Mouse (Mus musculus): ENCODE measurements around the gene Prdm11. TPM values are rescaled to one million over a fixed set of nuclear protein-coding genes. Genes with fewer than 3 reads are reported as not detected.
A peak's percentile ranks its signal among the peaks of the same experiment; 100 is the strongest.

Prdm11 gene
- polyA plus RNA-seq, 1 experiment from 2014 or later: 3.4 TPM

- DNase-seq (ENCODE audit: low spot score): no peak
- Histone ChIP-seq H3K4me3 (no peak overlapping the region), H3K27me3 (ENCODE audit: low read depth, poor library complexity, severe bottlenecking) (peaks cover 4% of the 10 kb centered on the region; the same call in 1 of the 2 replicates), H3K27ac (peak overlapping the region; percentile 54; the same call in 1 of the 2 replicates), H3K36me3 (peaks cover 10% of the 10 kb centered on the region), H3K9me3 (replicated peaks) (no peaks in the 10 kb centered on the region), H3K4me1 (peaks cover 19% of the 10 kb centered on the region)
- 24% methylated on average over 10 of the region's 10 CpGs for WGBS
These were observed 78.7 kb downstream of the Prdm11 start for GRCm38 (mm10) chr2:92967032-92967838.

GRCm38 (mm10) chr2:92966257-92966656 is 79.7 kb downstream of the Prdm11 start:
- Histone ChIP-seq H3K27ac (no peak overlapping the region; the same call in 1 of the 2 replicates), H3K4me3 (no peak overlapping the region), H3K4me1 (peaks cover 19% of the 10 kb centered on the region), H3K27me3 (ENCODE audit: low read depth, poor library complexity, severe bottlenecking) (peaks cover 4% of the 10 kb centered on the region; the same call in 1 of the 2 replicates), H3K9me3 (replicated peaks) (no peaks in the 10 kb centered on the region), H3K36me3 (peaks cover 2% of the 10 kb centered on the region; the same call in 1 of the 2 replicates)
- 48% methylated on average over 8 of the region's 8 CpGs for WGBS
- no peak for DNase-seq (ENCODE audit: low spot score)

- WGBS: 91% methylated on average over 1 of the region's 1 CpGs
- no peak for DNase-seq (ENCODE audit: low spot score)
These were observed 81.6 kb downstream of the Prdm11 start for GRCm38 (mm10) chr2:92964345-92964744.

GRCm38 (mm10) chr2:92958640-92959039 is 87.3 kb downstream of the Prdm11 start:
- Histone ChIP-seq H3K4me3 (no peak overlapping the region), H3K27ac (no peak overlapping the region), H3K9me3 (replicated peaks) (no peaks in the 10 kb centered on the region), H3K27me3 (ENCODE audit: low read depth, poor library complexity, severe bottlenecking) (peaks cover 4% of the 10 kb centered on the region; the same call in 1 of the 2 replicates), H3K4me1 (no peaks in the 10 kb centered on the region), H3K36me3 (no peaks in the 10 kb centered on the region)
- no peak for DNase-seq (ENCODE audit: low spot score)
- WGBS: 86% methylated on average over 4 of the region's 4 CpGs

More at GRCm38 (mm10) chr2:92964345-92964744, 81.6 kb downstream of the Prdm11 start:
- Histone ChIP-seq H3K27me3 (ENCODE audit: low read depth, poor library complexity, severe bottlenecking) (peaks cover 4% of the 10 kb centered on the region; the same call in 1 of the 2 replicates), H3K4me1 (peaks cover 19% of the 10 kb centered on the region), H3K36me3 (no peaks in the 10 kb centered on the region), H3K9me3 (replicated peaks) (no peaks in the 10 kb centered on the region), H3K27ac (no peak overlapping the region), H3K4me3 (no peak overlapping the region)

- H3K27me3 ChIP-seq (ENCODE audit: low read depth, poor library complexity, severe bottlenecking): peaks cover 9% of the 10 kb centered on the region; the same call in 1 of the 2 replicates
- no peak overlapping the region for H3K4me3 ChIP-seq
- no peaks in the 10 kb centered on the region for H3K4me1 ChIP-seq
- H3K36me3 ChIP-seq: no peaks in the 10 kb centered on the region
- no peaks in the 10 kb centered on the region for H3K9me3 ChIP-seq (replicated peaks)
- no peak overlapping the region for H3K27ac ChIP-seq
- no peak for DNase-seq (ENCODE audit: low spot score)
- 84% methylated on average over 2 of the region's 2 CpGs for WGBS
These were observed 89.0 kb downstream of the Prdm11 start for GRCm38 (mm10) chr2:92956943-92957342.

- Histone ChIP-seq H3K4me1 (peaks cover 4% of the 10 kb centered on the region), H3K27ac (no peak overlapping the region), H3K4me3 (no peak overlapping the region), H3K27me3 (ENCODE audit: low read depth, poor library complexity, severe bottlenecking) (peaks cover 9% of the 10 kb centered on the region; the same call in 1 of the 2 replicates), H3K9me3 (replicated peaks) (no peaks in the 10 kb centered on the region), H3K36me3 (no peaks in the 10 kb centered on the region)
- 47% methylated on average over 11 of the region's 11 CpGs for WGBS
- peak; percentile 84 for DNase-seq (ENCODE audit: low spot score)
These were observed 91.4 kb downstream of the Prdm11 start for GRCm38 (mm10) chr2:92954404-92955114.

GRCm38 (mm10) chr2:92953450-92953849 is 92.5 kb downstream of the Prdm11 start:
- Histone ChIP-seq H3K9me3 (replicated peaks) (no peaks in the 10 kb centered on the region), H3K36me3 (no peaks in the 10 kb centered on the region), H3K27me3 (ENCODE audit: low read depth, poor library complexity, severe bottlenecking) (peaks cover 9% of the 10 kb centered on the region; the same call in 1 of the 2 replicates), H3K27ac (no peak overlapping the region), H3K4me1 (peaks cover 15% of the 10 kb centered on the region), H3K4me3 (no peak overlapping the region)
- 93% methylated on average over 17 of the region's 17 CpGs for WGBS
- DNase-seq (ENCODE audit: low spot score): no peak

- no peaks in the 10 kb centered on the region for H3K36me3 ChIP-seq
- no peak for DNase-seq (ENCODE audit: low spot score)
- WGBS: 20% methylated on average over 1 of the region's 1 CpGs
These were observed 96.4 kb downstream of the Prdm11 start for GRCm38 (mm10) chr2:92949518-92949917.

GRCm38 (mm10) chr2:92948699-92949300 is 97.2 kb downstream of the Prdm11 start:
- WGBS: 48% methylated on average over 7 of the region's 7 CpGs

More at GRCm38 (mm10) chr2:92949518-92949917, 96.4 kb downstream of the Prdm11 start:
- no peaks in the 10 kb centered on the region for H3K9me3 ChIP-seq (replicated peaks)
- H3K4me3 ChIP-seq: no peak overlapping the region
- H3K27ac ChIP-seq: no peak overlapping the region
- H3K27me3 ChIP-seq (ENCODE audit: low read depth, poor library complexity, severe bottlenecking): peaks cover 27% of the 10 kb centered on the region; the same call in 1 of the 2 replicates
- peaks cover 29% of the 10 kb centered on the region for H3K4me1 ChIP-seq

GRCm38 (mm10) chr2:92947981-92948698 is 97.8 kb downstream of the Prdm11 start:
- Histone ChIP-seq H3K27ac (peak overlapping the region; percentile 10), H3K9me3 (replicated peaks) (no peaks in the 10 kb centered on the region), H3K27me3 (ENCODE audit: low read depth, poor library complexity, severe bottlenecking) (peaks cover 22% of the 10 kb centered on the region; the same call in 1 of the 2 replicates), H3K4me1 (peaks cover 29% of the 10 kb centered on the region), H3K4me3 (peak overlapping the region; percentile 27; the same call in 1 of the 2 replicates), H3K36me3 (no peaks in the 10 kb centered on the region)
- DNase-seq (ENCODE audit: low spot score): peak; percentile 60
- WGBS: under 1% methylated on average over 12 of the region's 12 CpGs

More at GRCm38 (mm10) chr2:92948699-92949300, 97.2 kb downstream of the Prdm11 start:
- H3K27ac ChIP-seq: peak overlapping the region; percentile 10
- peaks cover 27% of the 10 kb centered on the region; the same call in 1 of the 2 replicates for H3K27me3 ChIP-seq (ENCODE audit: low read depth, poor library complexity, severe bottlenecking)
- no peaks in the 10 kb centered on the region for H3K36me3 ChIP-seq
- H3K4me1 ChIP-seq: peaks cover 29% of the 10 kb centered on the region
- DNase-seq (ENCODE audit: low spot score): no peak
- H3K4me3 ChIP-seq: no peak overlapping the region
- H3K9me3 ChIP-seq (replicated peaks): no peaks in the 10 kb centered on the region

GRCm38 (mm10) chr2:92945824-92946598 is 100.0 kb downstream of the Prdm11 start:
- no peak for DNase-seq (ENCODE audit: low spot score)
- no peak overlapping the region for H3K4me3 ChIP-seq
- no peak overlapping the region for H3K27ac ChIP-seq
- H3K36me3 ChIP-seq: no peaks in the 10 kb centered on the region
- WGBS: 85% methylated on average over 11 of the region's 11 CpGs
- H3K4me1 ChIP-seq: peaks cover 29% of the 10 kb centered on the region
- peaks cover 22% of the 10 kb centered on the region; the same call in 1 of the 2 replicates for H3K27me3 ChIP-seq (ENCODE audit: low read depth, poor library complexity, severe bottlenecking)
- H3K9me3 ChIP-seq (replicated peaks): no peaks in the 10 kb centered on the region
